Mouse (Mus musculus): ENCODE measurements at regions not wholly inside any gene's neighbourhood (a gene's known extent, or its start where the extent isn't known, plus 50 kb on each side); places are given as distances from the start of the nearest gene placed in this dataset.

DNA sequence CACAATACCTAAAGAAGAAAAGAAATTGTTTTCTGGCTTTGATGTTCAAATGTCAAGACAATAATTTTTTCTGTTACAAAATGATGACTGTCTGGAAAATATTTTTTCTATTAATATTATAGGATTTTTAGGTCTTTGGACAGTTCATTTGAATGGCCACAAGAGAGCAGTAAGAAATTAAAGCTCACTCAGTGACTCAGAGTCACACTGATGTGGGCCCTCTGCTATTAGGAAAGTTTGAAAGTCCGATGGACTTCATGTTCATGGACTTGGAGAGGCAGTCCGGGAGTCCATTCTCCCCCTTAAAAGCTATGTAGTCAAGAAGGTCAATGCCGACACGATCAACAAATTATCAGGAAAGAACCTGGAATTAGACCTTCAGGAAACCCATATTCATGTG lies 657.0 kb downstream of the Mecom start:
- DNase-seq (ENCODE audit: low spot score), result no peak

DNA sequence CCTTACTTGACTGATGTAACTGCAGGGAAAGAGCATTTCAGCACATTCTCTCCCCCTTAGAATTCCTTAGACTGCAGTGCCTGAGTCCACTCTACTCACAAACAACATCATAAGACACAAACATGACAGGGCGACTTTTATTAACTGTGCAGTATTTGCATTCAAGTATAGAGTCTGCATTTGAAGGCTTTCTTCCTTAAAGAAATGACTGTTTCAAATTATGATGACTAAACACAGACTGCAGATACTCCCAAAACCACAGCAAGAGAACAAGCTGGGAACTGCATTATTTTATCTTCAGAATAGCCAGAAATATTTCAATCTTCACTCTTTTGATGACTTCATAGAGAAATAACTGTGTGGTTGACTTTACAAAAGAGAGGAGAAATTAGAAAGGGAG lies 657.5 kb downstream of the Mecom start:
- no peak for DNase-seq (ENCODE audit: low spot score)

GRCm38 (mm10) chr3:29889638-29890037 lies 658.2 kb downstream of the Mecom start:
- no peak for DNase-seq (ENCODE audit: low spot score)

DNA sequence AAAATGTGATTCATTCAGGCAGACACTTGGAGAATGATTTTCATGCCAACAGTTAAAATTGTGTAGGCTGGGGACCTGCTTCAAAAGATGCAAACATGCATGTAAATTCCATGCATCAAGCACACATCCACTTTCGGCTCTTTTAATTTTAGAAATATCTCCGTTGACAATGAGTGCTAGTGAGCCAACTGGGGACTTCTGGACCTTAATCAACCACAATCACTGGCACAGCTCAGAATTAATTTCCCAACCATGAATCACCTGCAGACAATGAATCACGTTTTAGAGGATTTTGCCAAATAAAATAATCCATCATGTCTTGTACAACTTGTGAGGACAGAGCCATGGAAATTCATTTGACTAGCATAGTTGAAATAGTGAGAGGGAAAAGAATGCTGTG lies 667.8 kb downstream of the Mecom start:
- no peak for DNase-seq (ENCODE audit: low spot score)

- DNase-seq (ENCODE audit: low spot score), result no peak
Observed at GRCm38 (mm10) chr3:29875768-29876167, 672.0 kb downstream of the Mecom start.

- no peak for DNase-seq (ENCODE audit: low spot score)
Observed at GRCm38 (mm10) chr3:29862437-29862836, 685.4 kb downstream of the Mecom start.

- peak; percentile 34 for DNase-seq (ENCODE audit: low spot score)
Observed at GRCm38 (mm10) chr3:29852465-29852864, 695.3 kb downstream of the Mecom start.

DNA sequence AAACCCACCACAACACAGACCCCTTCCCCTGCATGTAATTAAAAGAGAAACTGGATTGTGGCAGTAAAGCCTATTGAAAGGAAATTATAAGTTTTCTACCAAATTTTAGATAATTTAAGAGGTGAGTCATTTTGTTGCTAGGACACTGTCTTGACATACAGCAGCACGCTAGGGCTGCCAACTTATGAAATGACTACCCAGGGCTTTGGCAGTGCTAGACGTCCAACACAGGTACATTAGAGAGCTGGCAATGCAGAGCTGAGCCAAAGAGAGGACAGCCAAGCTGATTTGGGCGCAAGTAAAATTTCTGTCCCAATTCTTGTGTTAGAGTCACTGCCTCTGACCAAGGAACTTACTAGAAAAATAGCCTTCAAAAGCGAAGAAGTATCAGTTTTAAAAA lies 712.4 kb downstream of the Mecom start:
- DNase-seq (ENCODE audit: low spot score), result no peak

DNA sequence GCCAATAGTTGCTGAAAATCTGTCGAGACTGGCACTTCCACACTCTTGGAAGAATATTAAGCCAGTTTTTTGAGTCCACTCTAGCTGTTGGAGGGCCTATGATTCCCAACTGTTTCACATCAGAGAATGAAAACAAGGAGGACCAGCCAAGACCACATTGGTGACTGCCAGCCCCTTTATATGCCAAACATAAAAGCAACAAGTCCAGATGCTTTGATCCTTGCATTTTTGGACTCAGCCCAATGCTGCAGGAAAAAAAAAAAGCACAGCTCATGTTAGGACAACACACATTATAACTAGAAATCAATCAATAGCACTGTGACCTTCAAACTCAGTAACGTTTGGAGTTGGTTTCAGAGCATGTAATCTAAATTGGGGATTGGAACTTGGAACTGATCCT lies 712.9 kb downstream of the Mecom start:
- DNase-seq (ENCODE audit: low spot score), result no peak

- no peak for DNase-seq (ENCODE audit: low spot score)
Observed at GRCm38 (mm10) chr3:29831346-29831745, 716.5 kb downstream of the Mecom start.

- peak; percentile 14 for DNase-seq (ENCODE audit: low spot score)
Observed at GRCm38 (mm10) chr3:29822622-29823370, 725.0 kb downstream of the Mecom start.

DNA sequence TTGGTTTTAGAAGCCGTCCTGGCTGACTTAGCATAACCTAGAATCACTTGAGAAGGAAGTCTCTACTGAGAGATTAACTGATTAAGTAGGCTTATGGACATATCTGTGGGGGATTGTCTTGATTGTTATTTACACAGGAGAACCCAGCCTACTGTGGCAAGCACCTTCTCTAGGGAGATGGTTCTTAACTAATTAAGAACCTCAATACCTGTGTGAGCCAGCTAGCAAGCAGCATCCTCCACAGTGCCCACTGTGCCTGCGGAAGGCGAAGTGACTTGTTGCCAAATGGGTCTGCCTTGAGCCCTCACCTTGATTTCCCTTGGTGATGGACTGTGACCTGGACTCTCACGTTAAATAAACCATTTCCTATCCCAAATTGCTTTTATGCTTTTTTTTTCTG lies 730.8 kb downstream of the Mecom start:
- DNase-seq (ENCODE audit: low spot score), result no peak

DNA sequence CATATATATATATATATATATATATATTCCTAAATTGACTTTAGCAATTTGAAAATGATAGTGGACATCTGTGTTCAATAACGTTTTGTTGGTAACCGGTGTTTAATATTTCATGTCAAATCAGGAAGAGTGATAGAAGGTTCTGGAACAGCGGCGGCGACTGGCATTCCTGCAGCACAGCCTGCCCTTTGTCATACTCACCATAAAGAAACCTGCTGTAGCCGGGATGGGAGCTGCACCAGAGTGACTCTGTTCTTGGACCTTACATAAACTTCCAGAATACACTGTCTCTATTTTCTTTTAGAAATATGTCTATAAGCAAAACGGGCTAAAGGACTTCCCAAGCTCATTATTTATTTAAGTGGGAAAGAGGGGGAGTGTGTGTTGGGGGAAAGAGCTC lies 731.5 kb downstream of the Egfem1 start:
- DNase-seq (ENCODE audit: low spot score), result no peak

DNA sequence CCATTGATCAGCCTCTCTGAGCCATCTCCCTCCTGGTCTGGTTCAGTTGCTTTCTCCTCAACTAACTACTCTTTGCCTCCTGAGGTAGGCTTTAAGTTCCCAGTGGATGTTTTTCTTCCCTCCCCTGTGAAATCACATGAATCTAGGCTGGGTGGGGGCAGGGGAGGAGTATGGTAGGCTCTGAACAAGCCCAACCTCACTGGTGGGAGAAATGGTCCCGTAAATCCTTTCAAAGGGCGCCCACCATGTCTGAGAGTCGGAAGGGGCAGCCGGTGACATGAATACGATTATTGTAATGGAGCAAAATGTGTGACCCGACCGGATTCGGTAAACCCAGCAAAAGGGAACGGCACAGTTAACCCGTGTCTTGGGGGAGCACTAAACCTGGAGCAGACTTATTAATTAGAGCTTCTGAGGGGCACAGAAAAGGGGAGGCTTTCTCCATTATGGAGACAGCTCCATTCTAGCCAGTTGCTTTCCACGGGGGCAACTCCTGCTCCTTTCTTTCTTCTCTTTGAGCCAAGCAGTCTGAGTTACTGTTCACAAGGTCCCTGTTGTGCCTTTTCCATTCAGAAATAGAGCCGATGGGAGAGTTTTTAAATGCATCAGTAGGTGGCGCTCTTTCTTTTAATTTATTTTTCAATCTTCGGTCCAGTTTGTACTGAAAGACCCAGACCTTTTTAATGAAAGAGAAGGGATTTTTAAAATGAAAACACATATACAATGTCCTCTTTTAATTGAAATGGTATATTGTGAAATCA lies 730.8 kb downstream of the Egfem1 start:
- DNase-seq (ENCODE audit: low spot score), result peak; percentile 87

- DNase-seq (ENCODE audit: low spot score), result no peak
Observed at GRCm38 (mm10) chr3:29806046-29806445, 724.2 kb downstream of the Egfem1 start.

GRCm38 (mm10) chr3:29803456-29803855 lies 721.6 kb downstream of the Egfem1 start:
- no peak for DNase-seq (ENCODE audit: low spot score)

- no peak for DNase-seq (ENCODE audit: low spot score)
Observed at GRCm38 (mm10) chr3:29801081-29801480, 719.3 kb downstream of the Egfem1 start.

GRCm38 (mm10) chr3:29774365-29774764 lies 692.5 kb downstream of the Egfem1 start:
- no peak for DNase-seq (ENCODE audit: low spot score)

DNA sequence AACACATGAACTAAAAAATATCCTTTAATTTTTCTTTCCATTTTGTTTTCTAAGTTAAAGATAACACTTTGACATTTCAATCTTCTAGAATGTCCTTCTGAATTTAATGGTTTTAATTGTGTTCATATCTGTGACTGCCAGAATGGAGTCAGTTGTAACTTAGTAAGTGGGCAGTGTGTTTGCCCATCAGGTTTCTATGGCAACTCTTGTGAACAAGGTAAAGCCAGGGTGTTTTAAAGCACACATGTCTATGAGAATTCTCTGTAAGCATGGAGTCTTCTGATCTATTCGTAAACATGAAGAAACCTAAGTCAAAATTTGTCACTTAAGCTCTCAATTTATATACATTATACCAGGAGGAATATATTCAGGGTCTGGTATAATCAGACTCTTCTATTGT lies 689.4 kb downstream of the Egfem1 start:
- no peak for DNase-seq (ENCODE audit: low spot score)

- DNase-seq (ENCODE audit: low spot score), result no peak
Observed at GRCm38 (mm10) chr3:29768592-29768991, 686.8 kb downstream of the Egfem1 start.

GRCm38 (mm10) chr3:29764021-29764420 lies 682.2 kb downstream of the Egfem1 start:
- no peak for DNase-seq (ENCODE audit: low spot score)

- DNase-seq (ENCODE audit: low spot score), result no peak
Observed at GRCm38 (mm10) chr3:29757821-29758494, 676.1 kb downstream of the Egfem1 start.

Data from retina, embryonic 14.5 days (tissue).